Mouse (Mus musculus): ENCODE results near the gene Arid5b. TPM values are rescaled to one million over a fixed set of nuclear protein-coding genes. Genes with fewer than 3 reads are reported as not detected.

The Arid5b gene
- polyA plus RNA-seq, 1 experiment, result not detected

DNA sequence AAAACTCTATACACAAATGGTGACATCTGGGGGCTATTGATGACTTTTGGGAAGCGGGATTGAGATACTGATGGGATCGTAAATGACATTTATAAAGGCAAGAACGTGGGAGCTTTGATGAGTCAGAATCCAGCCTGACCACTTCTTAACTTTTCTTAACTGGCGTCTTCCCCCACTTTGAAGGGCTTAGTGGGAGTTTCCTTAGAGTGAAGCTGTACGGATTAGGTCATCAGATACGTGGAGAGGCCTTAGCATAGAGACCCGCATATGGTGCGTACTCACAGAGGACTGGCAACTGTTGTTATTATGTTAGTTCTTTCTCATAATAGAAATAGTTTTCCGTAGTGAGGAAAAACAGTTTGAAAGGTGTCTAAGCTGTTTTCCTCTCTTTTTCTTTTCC is 104.9 kb downstream of the Arid5b start:
- TF ChIP-seq GATA1 (IDR thresholded peaks at IDR 0.05; ENCODE audit: low read length), result no peak

DNA sequence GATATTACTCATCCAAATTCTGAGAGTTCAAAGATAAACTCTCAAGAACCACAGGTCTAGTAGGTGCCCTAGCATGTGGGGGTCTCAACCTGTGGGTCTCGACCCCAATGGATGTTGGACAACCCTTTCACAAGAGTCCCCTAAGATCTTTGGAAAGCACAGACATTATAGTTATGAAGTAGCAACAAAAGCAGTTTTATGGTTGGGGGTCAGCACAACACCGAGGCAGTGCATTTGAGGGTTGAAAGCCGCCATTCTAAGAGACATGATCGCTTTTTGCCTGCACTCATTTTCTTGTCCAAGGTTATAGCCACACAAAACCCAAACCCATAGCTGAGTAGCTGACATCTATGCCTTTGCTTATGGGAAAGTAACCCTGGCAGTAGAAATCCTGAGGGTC is 105.6 kb downstream of the Arid5b start:
- no peak for TF ChIP-seq GATA1 (IDR thresholded peaks at IDR 0.05; ENCODE audit: low read length)

GRCm38 (mm10) chr10:68171974-68172373 is 106.6 kb downstream of the Arid5b start:
- TF ChIP-seq GATA1 (IDR thresholded peaks at IDR 0.05; ENCODE audit: low read length), result no peak

GRCm38 (mm10) chr10:68168613-68169012 is 109.9 kb downstream of the Arid5b start:
- TF ChIP-seq GATA1 (IDR thresholded peaks at IDR 0.05; ENCODE audit: low read length), result no peak

DNA sequence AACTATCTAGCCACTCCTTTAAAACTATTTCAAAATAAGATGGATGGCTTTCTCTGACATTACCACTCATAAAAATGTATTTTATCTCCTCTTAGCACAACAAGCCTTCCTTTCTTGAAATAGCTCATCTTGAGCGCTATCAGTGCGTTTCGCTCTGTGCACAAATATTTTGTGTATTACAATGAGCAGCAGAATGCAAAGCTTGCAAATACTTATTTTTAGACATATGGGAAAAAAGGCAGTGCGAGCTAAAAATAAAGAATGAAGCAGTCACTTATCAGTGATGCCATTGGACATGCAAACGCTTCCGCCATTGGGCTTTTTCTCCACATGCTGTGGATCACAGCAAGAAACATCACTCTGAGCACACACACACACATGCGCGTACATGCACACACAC is 110.4 kb downstream of the Arid5b start:
- TF ChIP-seq GATA1 (IDR thresholded peaks at IDR 0.05; ENCODE audit: low read length), result no peak

DNA sequence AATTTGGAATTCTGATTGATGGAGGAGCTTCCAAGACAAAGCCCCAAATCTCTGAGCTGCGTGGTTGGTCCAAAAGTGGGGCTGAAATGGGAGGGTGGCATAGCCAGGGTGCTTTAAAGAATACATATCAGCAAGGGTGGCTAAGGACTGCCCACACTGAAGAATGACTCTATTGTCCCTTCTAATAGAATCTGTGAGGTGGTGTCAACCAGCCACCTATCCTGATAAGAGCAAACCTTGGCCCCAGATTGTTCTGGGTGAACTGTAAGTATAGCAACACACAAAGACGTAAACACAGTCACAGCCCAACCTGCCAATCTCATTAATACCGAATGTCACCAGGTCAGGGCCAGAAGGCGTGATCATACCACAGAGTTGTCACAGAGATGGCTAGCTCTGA is 111.4 kb downstream of the Arid5b start:
- TF ChIP-seq GATA1 (IDR thresholded peaks at IDR 0.05; ENCODE audit: low read length), result no peak

GRCm38 (mm10) chr10:68166695-68167086 is 111.8 kb downstream of the Arid5b start:
- no peak for TF ChIP-seq GATA1 (IDR thresholded peaks at IDR 0.05; ENCODE audit: low read length)

- TF ChIP-seq GATA1 (IDR thresholded peaks at IDR 0.05; ENCODE audit: low read length), result no peak
These were observed 112.5 kb downstream of the Arid5b start for GRCm38 (mm10) chr10:68165709-68166694.

- no peak for TF ChIP-seq GATA1 (IDR thresholded peaks at IDR 0.05; ENCODE audit: low read length)
These were observed 113.5 kb downstream of the Arid5b start for GRCm38 (mm10) chr10:68164723-68165706.

- TF ChIP-seq GATA1 (IDR thresholded peaks at IDR 0.05; ENCODE audit: low read length), result no peak
These were observed 114.4 kb downstream of the Arid5b start for GRCm38 (mm10) chr10:68164137-68164536.

DNA sequence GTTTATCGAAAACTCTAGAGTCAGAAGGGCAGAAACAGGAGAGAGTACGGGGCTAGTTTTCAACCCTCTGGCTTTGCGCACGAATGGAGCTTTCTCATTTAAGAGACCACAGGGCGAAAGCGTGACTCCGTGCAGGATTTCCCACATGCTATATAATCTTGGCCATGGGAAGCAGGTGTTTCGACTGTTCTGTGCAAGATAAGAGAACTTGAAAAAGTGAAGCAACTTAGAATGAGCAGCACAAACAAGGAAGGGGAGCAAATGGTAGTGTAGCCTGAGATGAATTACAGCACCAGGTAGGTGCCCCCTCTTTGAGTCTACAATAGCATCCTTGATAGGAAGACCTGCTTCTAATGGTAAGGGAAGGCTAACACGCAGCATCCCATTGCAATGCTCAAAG is 118.8 kb downstream of the Arid5b start:
- no peak for TF ChIP-seq GATA1 (IDR thresholded peaks at IDR 0.05; ENCODE audit: low read length)

- no peak for TF ChIP-seq GATA1 (IDR thresholded peaks at IDR 0.05; ENCODE audit: low read length)
These were observed 120.0 kb downstream of the Arid5b start for GRCm38 (mm10) chr10:68158555-68158954.

DNA sequence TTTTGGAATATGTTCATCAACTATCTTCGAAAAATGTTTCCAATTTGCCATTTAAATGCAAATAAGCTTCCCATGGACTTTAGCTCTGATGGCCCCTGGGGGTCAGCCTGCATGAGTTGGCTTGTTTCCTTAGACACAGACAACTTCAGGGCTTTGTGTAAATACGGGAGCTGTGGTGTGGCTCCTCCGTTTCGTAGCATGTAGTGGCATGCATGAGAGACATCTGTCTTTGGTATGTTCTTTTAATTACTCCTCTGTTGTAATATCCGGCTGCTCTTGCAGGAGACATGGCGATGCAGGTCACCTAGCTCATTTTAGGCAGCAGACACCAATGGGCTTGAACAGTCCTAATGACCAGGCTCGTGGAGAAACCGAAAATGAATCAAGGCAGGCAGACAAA is 121.0 kb downstream of the Arid5b start:
- no peak for TF ChIP-seq GATA1 (IDR thresholded peaks at IDR 0.05; ENCODE audit: low read length)

GRCm38 (mm10) chr10:68156646-68157245 is 121.8 kb downstream of the Arid5b start:
- TF ChIP-seq GATA1 (IDR thresholded peaks at IDR 0.05; ENCODE audit: low read length), result no peak

DNA sequence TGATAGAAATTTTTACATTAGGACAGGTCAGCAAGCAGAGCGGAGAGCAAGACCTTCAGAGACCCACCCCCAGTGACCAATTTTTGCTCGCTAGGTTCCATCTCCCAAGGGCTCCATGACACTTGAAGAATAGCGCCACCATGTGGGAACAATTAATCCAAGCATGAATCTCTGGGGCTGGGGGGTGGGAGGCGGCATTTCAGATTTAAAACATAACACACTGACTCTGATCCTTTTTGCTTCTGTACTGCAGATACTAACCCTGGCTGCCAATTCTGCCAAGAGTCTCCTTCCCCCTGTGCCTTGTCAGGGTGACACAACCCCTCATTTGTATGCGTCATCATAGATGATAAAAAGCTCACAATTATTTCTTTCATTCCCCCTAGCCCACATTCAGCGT is 122.4 kb downstream of the Arid5b start:
- TF ChIP-seq GATA1 (IDR thresholded peaks at IDR 0.05; ENCODE audit: low read length), result no peak
